Mouse (Mus musculus) thymus, adult 2 months (tissue): ENCODE results near the gene Actr1b. TPM values are rescaled to one million over a fixed set of nuclear protein-coding genes. Genes with fewer than 3 reads are reported as not detected.

Experiments
- DNase-seq: peaks from one replicate; pipeline ENCODE4 v3.0.0; 2021
- H3K27ac ChIP-seq: fragments of 200-500 bp; 2 replicates; pipeline ENCODE4 v1.5.1; 2012; ENCODE audit warnings: low read length, control low read depth; ENCODE audit not compliant: control insufficient read depth, insufficient read depth
- H3K27me3 ChIP-seq: fragments of 200-500 bp; 2 replicates; pipeline ENCODE4 v1.6.1; 2012; ENCODE audit warnings: mild to moderate bottlenecking, low read length, moderate library complexity, mixed read lengths; ENCODE audit not compliant: control insufficient read depth, insufficient read depth
- H3K36me3 ChIP-seq: fragments of 200-500 bp; 2 replicates; pipeline ENCODE4 v1.6.1; 2012; ENCODE audit warnings: mild to moderate bottlenecking, low read length, moderate library complexity; ENCODE audit not compliant: control insufficient read depth, insufficient read depth
- H3K4me1 ChIP-seq: fragments of 200-500 bp; replicated peaks from 2 replicates; pipeline ENCODE4 v1.6.1; 2012; ENCODE audit warnings: low read length; ENCODE audit not compliant: control insufficient read depth, insufficient read depth
- H3K4me3 ChIP-seq: fragments of 200-500 bp; 2 replicates; pipeline ENCODE4 v1.5.1; 2012; ENCODE audit warnings: mild to moderate bottlenecking, low read length, control low read depth, moderate library complexity; ENCODE audit not compliant: control insufficient read depth, insufficient read depth
- CTCF ChIP-seq: fragments of 200-500 bp; IDR thresholded peaks from 2 replicates; pipeline ENCODE4 v1.5.1; 2012; ENCODE audit warnings: mild to moderate bottlenecking, control low read depth, low read length, moderate library complexity, borderline replicate concordance; ENCODE audit not compliant: control insufficient read depth, poor library complexity, insufficient read depth; ENCODE audit errors: extremely low read depth
- POLR2A ChIP-seq: fragments of 200-500 bp; IDR thresholded peaks from 2 replicates; pipeline ENCODE4 v1.6.1; 2012; ENCODE audit warnings: mild to moderate bottlenecking, low read length, control low read depth, moderate library complexity; ENCODE audit not compliant: control insufficient read depth, poor library complexity, insufficient read depth; ENCODE audit errors: extremely low read depth
- WGBS: fragments of 180-500 bp; shearing (Covaris S2); methylation state at CpG from one replicate; pipeline ENCODE4 v1.1.7; 2018; 5-methylcytosine and 5-hydroxymethylcytosine counted together
- polyA plus RNA-seq: library from polyadenylated mRNA; depleted of rRNA; stranded (reverse); fragments of >200 nt; gene quantifications from 2 replicates; pipeline ENCODE4 v1.2.3, GENCODE M21; 2012

Actr1b gene
- polyA plus RNA-seq, 1 experiment = 213 TPM

GRCm38 (mm10) chr1:36708626-36709025, 5.6 kb downstream of the Actr1b start:
- Histone ChIP-seq H3K36me3 (peaks cover 22% of the 10 kb centered on the region), H3K27me3 (no peaks in the 10 kb centered on the region), H3K4me1 (peaks cover 13% of the 10 kb centered on the region), H3K27ac (no peak overlapping the region), H3K4me3 (peak overlapping the region; percentile 97)
- DNase-seq = no peak
- TF ChIP-seq CTCF (no peak), POLR2A (no peak)
- WGBS = 93% methylated on average over 1 of the region's 1 CpGs

- Histone ChIP-seq H3K27ac (no peak overlapping the region), H3K36me3 (peaks cover 30% of the 10 kb centered on the region), H3K4me3 (no peak overlapping the region), H3K4me1 (peaks cover 13% of the 10 kb centered on the region), H3K27me3 (no peaks in the 10 kb centered on the region)
- TF ChIP-seq POLR2A = no peak
- no peak for TF ChIP-seq CTCF
- DNase-seq = no peak
- WGBS = 95% methylated on average over 3 of the region's 3 CpGs
These were observed 6.4 kb downstream of the Actr1b start for GRCm38 (mm10) chr1:36707797-36708196.

- peaks cover 37% of the 10 kb centered on the region for H3K36me3 ChIP-seq
- 88% methylated on average over 2 of the region's 2 CpGs for WGBS
- no peak for DNase-seq
These were observed 7.1 kb downstream of the Actr1b start for GRCm38 (mm10) chr1:36707166-36707565.

GRCm38 (mm10) chr1:36697030-36697429, 17.2 kb downstream of the Actr1b start:
- Histone ChIP-seq H3K27me3 (no peaks in the 10 kb centered on the region), H3K27ac (no peak overlapping the region), H3K4me3 (no peak overlapping the region), H3K36me3 (peaks cover 38% of the 10 kb centered on the region), H3K4me1 (peaks cover 3% of the 10 kb centered on the region)
- no peak for DNase-seq
- no peak for TF ChIP-seq POLR2A
- TF ChIP-seq CTCF = no peak
- WGBS = 81% methylated on average over 5 of the region's 5 CpGs

More at GRCm38 (mm10) chr1:36707166-36707565, 7.1 kb downstream of the Actr1b start:
- TF ChIP-seq POLR2A = no peak
- TF ChIP-seq CTCF = no peak
- H3K4me1 ChIP-seq = peaks cover 13% of the 10 kb centered on the region
- H3K27me3 ChIP-seq = no peaks in the 10 kb centered on the region
- H3K27ac ChIP-seq = no peak overlapping the region
- H3K4me3 ChIP-seq = no peak overlapping the region

- H3K36me3 ChIP-seq = peaks cover 32% of the 10 kb centered on the region
- H3K4me3 ChIP-seq = no peak overlapping the region
- 86% methylated on average over 6 of the region's 6 CpGs for WGBS
- DNase-seq = no peak
- no peak for TF ChIP-seq CTCF
- no peak for TF ChIP-seq POLR2A
- no peaks in the 10 kb centered on the region for H3K27me3 ChIP-seq
- H3K4me1 ChIP-seq = peaks cover 6% of the 10 kb centered on the region
- H3K27ac ChIP-seq = no peak overlapping the region
These were observed 17.8 kb downstream of the Actr1b start for GRCm38 (mm10) chr1:36696411-36696810.

- Histone ChIP-seq H3K27me3 (no peaks in the 10 kb centered on the region), H3K4me1 (peaks cover 9% of the 10 kb centered on the region), H3K27ac (no peak overlapping the region), H3K36me3 (peaks cover 17% of the 10 kb centered on the region; the same call in 1 of the 2 replicates), H3K4me3 (no peak overlapping the region)
- 95% methylated on average over 6 of the region's 6 CpGs for WGBS
- TF ChIP-seq CTCF (no peak), POLR2A (no peak)
- DNase-seq = no peak
These were observed 19.4 kb downstream of the Actr1b start for GRCm38 (mm10) chr1:36694871-36695270.
